Mouse (Mus musculus) liver, adult (tissue): ENCODE results near the gene Slc17a9.

ENCODE experiments used
- GATA4 ChIP-seq: IDR thresholded peaks from 2 replicates; pipeline ENCODE4 v1.6.1; 2014; ENCODE audit warnings: mild to moderate bottlenecking, low read length; ENCODE audit not compliant: insufficient replicate concordance

The Slc17a9 gene

DNA sequence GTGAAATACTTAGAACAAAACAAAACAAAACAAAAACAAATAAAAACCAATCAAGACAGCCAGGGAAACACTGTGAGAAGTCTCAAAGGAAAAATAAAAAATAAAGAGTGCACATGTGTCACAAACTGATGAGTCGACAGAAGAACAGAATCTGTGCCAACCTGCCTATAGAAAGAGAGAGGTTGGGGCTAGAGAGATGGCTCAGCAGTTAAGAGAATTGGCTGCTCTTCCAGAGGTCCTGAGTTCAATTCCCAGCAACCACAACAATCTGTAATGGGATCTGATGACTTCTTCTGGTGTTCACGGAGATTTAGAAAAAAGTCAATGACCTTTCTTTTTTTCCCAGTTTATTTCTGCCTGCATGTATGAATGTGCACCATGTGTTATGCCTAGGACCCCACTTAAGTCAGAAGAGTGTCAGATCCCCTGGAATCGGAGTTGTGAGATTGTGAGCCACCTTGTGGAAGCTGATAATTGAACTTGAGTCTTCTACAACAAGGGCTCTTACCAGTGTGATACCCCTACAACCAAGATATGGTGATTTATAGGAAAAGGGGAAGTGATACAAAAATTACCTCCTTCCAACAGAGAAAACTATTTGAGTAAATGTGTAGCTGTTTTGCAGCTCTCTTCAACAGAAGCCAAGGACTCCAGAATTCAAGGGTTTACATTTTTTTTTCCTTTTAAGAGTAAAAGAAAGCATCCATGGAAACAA is 21.3 kb upstream of the Slc17a9 start:
- TF ChIP-seq GATA4: no peak

DNA sequence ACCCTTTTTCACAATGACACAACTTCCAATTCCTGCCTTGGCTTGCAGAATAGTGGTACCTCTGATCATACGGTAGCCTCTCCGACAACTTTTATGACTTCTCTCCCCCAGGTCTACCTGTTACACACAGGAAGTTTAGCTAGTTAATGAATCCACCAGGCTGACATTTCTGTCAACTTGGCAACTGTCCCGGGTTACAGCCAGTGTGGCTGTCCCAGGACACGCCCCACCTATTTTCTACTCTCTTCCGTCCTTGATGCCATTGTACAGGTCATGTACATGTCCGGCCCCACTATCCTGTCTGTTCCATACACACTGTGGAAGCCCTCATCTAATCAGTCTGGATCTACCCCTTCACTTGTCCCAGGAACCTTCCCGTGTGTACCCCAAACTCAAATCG is 20.5 kb upstream of the Slc17a9 start:
- TF ChIP-seq GATA4: no peak

DNA sequence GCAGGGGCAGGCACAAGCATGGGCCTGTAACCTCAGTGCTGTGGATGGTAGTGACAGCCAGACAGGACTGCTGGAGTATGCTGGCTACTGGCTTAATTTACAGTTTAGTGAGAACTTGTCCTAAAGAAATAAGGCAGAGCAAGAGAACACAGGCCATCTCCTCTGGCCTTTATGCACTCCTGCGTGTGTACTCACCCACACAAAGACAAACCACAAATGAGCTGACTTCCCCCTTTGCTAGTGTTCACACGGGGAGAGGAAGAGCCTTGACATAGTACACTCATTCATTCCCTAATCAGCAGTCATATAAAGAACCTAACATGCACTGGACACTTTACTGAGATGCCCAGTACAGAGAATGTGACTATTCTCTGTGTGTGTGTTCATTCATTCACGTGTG is 20.0 kb upstream of the Slc17a9 start:
- TF ChIP-seq GATA4: no peak

DNA sequence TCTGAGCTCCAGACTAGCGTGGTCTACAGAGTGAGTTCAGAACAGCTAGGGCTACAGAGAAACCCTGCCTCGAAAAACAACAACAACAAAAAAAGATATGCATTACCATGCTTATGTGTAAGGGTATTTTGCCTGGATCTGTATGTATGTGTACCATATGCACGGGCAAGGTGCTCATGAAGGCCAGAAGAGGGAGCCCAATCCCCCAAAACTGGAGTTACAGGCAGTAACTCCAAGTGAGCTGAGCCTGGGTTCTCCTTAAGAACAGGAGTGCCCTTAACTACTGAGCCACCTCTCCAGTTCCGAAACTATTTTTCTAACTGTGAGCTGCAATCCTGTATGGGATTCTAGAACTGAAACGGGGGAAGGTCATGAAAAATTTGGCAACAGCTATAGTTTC is 19.1 kb upstream of the Slc17a9 start:
- no peak for TF ChIP-seq GATA4

DNA sequence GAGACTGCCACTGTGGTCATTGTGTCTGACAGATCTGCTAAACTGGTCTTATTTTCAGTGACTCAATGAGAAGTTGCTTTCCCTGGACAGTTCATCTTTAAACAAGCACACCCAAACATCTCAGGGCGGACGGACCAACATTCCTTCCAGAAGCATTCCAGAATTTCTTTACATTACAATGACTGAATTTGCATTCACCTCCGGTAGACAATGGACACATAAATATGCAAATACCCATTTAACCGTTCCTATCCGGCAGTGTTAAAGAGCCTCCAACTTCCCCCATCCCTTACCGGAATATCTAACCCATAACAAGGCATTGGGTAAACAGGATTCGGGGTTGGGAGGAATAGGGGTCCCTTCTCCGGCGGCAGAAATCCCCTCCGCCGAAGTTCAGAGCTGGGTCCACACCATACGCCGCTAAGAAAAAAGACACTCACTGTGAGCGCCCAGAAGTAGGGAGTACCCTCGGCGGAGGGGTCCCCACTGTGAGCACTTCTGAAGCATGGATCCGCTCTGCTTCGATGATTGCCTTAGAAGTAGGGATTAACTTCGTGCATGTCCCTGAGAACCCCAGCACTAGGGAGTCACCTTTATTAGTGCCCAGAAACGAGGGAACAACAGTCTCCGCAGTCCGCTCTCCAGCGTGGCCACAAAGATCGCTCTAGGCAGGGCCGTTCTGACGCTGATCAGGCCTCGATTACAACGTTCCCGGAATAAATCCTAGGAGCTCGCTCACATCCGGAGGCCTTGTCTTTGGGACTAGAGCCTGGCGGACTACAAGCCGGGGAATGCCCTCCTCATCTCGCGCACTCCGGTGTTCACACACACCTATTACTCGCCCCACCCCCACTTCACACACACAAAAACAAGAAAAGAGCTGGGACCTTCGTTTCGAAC is 15.8 kb upstream of the Slc17a9 start:
- no peak for TF ChIP-seq GATA4

DNA sequence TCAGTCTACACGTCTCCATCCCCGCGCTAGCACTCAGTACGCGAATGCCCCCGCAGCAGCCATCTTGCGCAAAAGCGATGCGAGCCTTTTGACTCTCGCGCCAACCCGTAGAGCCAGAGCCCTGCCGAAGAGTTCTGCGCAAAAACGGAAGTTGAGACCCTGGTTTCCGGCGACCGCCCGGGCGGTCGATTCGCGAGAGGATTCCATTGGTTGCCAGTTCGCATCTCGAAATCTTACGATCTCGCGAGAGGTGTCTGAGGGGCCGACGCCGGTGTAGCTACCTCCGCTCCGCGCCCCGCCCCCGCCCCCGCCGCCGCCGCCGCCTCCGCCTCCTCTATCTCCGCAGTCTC is 15.2 kb upstream of the Slc17a9 start, which contains the start of the genes Dido1 and Gid8:
Gene Dido1 (minus strand): TSS at position 77 of the 350 bp plus-strand sequence.
Gene Gid8 (plus strand): TSS at position 195 of the 350 bp plus-strand sequence.
- TF ChIP-seq GATA4: peak; percentile 8; the same call in 1 of the 2 replicates

DNA sequence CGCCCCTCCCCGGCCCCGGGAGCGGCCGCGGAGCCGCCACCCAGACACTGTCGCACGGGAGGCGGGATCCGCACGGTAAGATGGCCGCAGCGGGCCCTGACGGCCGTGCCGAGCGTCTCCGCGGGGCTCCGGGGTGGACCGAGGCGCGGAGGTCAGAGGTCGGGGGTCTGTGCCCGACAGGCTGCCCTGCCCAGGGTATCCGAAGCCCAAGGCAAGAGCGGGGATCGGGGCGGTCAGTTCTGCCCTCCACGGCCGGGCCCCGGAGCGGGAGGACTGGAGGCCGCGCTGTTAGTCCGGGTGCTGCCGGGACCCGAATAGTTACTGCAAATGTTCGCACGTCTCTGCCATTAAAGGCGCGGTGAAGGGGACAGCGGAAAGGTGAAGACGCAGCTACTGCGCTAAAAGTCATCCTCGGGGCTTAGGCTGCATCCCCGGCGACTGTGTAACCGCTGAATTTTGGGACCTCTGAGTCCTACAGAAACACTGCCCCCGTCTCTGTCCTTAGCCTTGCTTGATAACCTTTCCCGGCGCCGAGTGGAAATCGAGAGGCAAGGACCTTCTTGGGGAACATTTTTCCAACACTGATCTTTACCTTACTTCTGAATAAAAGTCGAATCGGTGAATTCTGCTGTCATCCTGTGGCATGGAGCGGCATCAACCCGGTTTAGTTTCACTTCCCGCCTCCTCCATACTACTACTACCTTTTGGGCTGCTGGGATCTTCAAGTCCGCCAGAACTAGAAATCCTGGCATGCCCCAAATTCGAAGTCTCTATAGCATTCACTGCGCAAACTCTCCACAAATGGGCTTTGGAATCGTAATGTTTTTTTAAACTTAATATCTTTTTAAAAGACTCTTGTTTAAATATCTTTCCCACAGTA is 14.5 kb upstream of the Slc17a9 start:
- peak; percentile 0; the same call in 1 of the 2 replicates for TF ChIP-seq GATA4

DNA sequence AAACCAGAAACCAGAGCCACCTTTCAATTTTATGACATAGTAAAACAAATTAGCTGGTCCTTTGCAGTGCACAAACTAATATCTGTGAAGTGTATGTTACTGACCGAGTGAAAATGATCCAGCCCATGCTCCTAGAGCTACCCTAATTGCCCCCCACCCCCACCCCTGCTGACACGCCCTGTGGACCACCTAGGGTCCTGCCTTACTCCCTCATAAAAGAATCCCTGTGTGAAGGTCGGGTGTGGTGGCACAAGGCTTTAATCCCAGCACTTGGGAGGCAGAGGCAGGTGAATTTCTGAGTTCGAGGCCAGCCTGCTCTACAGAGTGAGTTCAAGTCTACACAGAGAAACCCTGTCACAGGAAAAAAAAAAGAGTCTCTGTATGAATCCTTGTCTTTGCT is 13.5 kb upstream of the Slc17a9 start:
- TF ChIP-seq GATA4: no peak

DNA sequence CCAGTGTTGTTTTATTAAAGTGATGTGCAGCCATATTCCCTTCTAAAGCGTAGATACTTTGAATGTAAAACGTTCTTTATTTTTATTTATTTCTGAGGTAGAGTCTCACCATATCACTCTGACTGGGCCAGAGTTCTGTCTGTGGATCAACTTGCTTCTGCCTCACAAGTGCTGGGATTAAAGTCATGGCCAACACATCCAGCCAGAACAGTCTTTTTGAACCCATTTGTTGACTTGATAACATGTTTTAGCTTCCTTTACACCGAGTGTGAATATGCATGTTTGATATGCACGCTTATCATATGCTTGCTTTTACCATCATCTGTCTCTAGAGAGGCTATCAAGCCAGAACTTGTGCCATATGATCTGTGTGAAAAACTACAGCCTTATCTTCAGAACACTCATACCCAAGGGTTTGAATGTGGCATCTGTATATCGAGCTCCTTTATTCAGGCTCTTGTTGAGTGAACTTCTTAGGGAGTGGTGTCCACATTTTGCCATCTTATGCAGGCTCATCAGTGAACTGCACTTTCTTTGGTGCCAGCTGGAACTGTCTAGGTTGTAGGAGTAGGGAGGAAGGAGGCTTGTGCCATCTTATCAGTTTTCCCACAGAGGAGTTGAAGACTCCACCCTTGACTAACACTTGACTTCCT is 12.9 kb upstream of the Slc17a9 start:
- TF ChIP-seq GATA4: no peak

DNA sequence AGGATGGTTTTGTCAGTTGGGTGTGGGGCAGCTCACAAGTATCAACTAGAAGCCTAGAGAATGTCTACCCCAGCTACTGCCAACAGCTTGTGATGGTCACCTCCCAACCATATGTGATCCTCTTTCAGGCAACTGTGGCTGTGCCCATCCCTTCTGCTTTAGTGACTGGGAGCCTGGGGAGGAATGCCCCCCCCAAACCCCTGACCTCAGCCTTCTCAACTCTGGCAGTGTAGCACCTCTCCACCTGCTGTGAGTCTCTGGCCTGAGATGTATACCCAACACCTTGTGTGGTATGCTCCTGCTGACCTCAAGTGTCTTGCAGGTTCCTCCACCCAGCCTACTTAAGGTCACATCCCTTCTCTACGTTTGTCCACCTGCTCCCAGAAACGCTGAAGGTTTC is 1.2 kb upstream of the Slc17a9 start:
- TF ChIP-seq GATA4: no peak

DNA sequence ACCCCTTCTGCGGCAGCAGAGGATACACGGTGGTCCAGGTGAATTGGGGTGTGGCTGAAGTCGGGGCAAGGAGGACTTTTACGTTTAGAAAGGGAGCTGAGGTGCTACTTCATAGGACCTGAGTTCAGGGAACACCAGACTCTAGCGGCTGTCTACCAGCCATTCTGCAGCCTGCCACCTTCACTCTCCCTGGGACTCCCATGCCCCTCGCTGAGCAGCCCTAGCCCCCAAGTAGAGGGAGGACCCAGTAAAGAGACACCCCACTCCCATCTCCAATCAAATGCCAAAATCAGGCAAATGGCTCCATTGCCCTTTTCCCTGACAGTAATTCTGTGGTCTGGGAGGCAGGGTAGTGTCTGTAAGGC is 333 bp downstream of the Slc17a9 start:
- no peak for TF ChIP-seq GATA4

DNA sequence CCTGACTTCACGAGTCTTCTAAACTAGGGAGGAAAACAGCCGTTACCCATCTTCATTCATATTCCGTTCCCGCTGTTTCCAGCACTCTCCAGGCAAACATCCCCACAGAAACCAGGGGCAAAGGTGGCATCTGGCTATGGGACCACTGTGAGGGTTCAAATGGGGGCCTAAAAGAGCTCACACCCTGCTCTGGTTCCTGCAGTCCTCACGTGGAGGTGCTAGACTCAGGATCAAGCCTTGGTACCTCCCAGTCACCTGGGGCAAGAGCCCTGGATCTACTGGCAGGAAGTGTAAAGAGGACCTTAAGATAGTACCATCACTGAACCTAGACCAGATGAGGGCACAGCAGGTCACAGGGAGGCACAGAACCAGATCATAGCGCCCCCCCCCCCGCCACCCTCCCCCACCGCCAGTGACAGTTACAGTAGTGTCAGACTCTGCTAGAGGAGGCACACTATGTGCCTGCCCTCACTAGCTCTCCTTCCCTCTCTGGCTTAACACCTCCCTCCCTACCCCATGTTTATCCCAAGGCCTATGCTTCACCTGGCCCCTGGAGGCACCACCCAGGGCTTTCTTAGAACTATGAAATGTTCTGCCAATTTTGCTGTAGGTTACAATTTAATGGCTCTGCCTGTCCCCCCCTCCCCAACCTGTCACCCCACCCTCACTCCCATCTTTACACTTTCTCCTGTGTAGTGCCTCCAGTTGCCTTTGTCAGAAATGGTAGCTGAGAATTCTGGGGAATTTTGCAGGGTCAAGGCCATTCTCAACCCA is 980 bp downstream of the Slc17a9 start:
- TF ChIP-seq GATA4: no peak

DNA sequence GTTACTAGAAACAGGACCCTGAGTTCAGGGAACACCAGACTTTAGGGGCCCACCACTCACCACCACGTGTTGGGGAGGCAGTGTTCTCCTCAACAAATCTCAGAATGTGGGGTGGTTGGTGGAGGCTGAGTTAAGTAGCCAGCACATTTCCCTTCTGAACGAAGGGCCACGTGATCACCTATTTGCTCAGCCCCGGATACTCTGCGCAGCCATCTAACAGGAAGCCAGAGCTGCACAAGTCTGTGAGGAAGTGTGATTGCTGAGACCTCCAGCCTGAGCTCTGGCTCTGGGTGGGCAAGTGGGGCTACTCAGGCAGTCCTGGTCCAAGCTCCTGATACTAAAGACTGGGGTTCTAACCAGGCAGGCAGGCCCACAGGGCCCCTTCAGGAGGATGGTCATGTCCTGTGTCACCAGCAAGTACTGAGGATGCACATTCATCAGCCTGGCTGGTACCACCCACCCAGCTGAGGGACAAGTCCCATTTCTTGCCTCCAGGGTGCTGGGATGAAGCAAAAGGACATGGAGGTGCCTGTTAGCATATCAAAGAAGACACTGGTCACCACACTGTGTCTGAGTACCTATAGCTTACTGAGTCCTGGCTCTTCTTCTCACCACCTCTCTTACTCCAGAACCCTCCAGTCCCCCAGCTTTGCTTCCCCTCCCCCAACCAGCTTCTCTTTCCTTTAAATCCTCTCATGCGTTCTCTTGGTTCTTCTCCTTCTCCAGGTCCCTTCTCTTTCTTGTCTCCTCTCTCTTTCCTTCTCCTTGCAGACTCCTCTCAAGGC is 1.8 kb downstream of the Slc17a9 start:
- no peak for TF ChIP-seq GATA4
